Mouse (Mus musculus) lung, adult 2 months (tissue): ENCODE measurements at regions not wholly inside any gene's neighbourhood (a gene's known extent, or its start where the extent isn't known, plus 50 kb on each side); places are given as distances from the start of the nearest gene placed in this dataset.

Experiments used
- CTCF ChIP-seq: fragments of 200-500 bp; IDR thresholded peaks from 2 replicates; pipeline ENCODE4 v1.5.1; 2011; ENCODE audit warnings: mild to moderate bottlenecking, low read length, control low read depth; ENCODE audit not compliant: insufficient read depth
- POLR2A ChIP-seq: fragments of 200-500 bp; IDR thresholded peaks from 2 replicates; pipeline ENCODE4 v1.6.1; 2011; ENCODE audit warnings: low read depth, mild to moderate bottlenecking, control low read depth, low read length, borderline replicate concordance; ENCODE audit errors: extremely low read depth

DNA sequence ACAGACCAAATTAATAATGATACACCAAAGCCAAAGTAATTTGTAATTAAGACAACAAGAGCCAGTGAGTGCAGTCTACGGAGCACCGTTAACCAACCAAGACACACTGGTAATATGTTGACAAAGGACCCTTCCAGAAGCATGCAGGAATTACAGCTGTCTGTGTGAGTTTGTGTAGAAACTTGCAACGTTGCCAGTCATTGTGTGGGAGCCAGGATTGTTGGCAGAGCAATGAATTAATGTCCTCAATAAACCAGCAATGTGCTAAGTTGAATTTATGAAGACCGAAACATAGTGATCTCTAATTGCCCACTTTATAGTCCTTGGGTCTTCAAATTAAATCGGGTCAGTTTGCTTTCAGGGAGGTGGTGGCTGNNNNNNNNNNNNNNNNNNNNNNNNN is 95.3 kb upstream of the Arid5b start:
- TF ChIP-seq CTCF (no peak), POLR2A (no peak)
